Mouse (Mus musculus) spleen, adult 2 months (tissue): ENCODE measurements around the gene Gstt1. TPM values are rescaled to one million over a fixed set of nuclear protein-coding genes. Genes with fewer than 3 reads are reported as not detected.
"Not testable (repeated sequence)": the region's sequence is repeated elsewhere in the genome, so short reads cannot be mapped to it uniquely, and the experiment has no call there.

Experiments used
- DNase-seq, 2 experiments: peaks; one replicate each; pipeline versions ENCODE4 v3.0.0 to v3.0.0-alpha.2; 2012 to 2021; ENCODE audit warnings: low spot score in 2 of 2, low read depth in 1 of 2
- H3K27ac ChIP-seq: fragments of 200-500 bp; 2 replicates; pipeline ENCODE4 v1.5.1; 2012; ENCODE audit warnings: low read length, inconsistent platforms; ENCODE audit not compliant: insufficient read depth
- H3K27me3 ChIP-seq: fragments of 200-500 bp; 2 replicates; pipeline ENCODE4 v1.6.1; 2012; ENCODE audit warnings: mild to moderate bottlenecking, moderate library complexity, low read length, inconsistent platforms; ENCODE audit not compliant: control insufficient read depth, insufficient read depth
- H3K36me3 ChIP-seq: fragments of 200-500 bp; 2 replicates; pipeline ENCODE4 v1.6.1; 2012; ENCODE audit warnings: mild to moderate bottlenecking, low read length, inconsistent platforms; ENCODE audit not compliant: control insufficient read depth, insufficient read depth
- H3K4me1 ChIP-seq: fragments of 200-500 bp; 2 replicates; pipeline ENCODE4 v1.6.1; 2011; ENCODE audit warnings: inconsistent platforms; ENCODE audit not compliant: control insufficient read depth, insufficient read depth, insufficient read length
- H3K4me3 ChIP-seq: fragments of 200-500 bp; 2 replicates; pipeline ENCODE4 v1.5.1; 2011; ENCODE audit warnings: mild to moderate bottlenecking, inconsistent platforms; ENCODE audit not compliant: insufficient read depth, insufficient read length; ENCODE audit errors: extremely low read depth
- CTCF ChIP-seq: fragments of 200-500 bp; IDR thresholded peaks from 2 replicates; pipeline ENCODE4 v1.5.1; 2011; ENCODE audit warnings: mild to moderate bottlenecking, inconsistent platforms; ENCODE audit not compliant: insufficient read depth, insufficient read length, insufficient replicate concordance; ENCODE audit errors: extremely low read depth
- POLR2A ChIP-seq: fragments of 200-500 bp; IDR thresholded peaks from 2 replicates; pipeline ENCODE4 v1.6.1; 2011; ENCODE audit warnings: low read depth, low read length, inconsistent platforms
- WGBS: fragments of 180-500 bp; shearing (Covaris S2); methylation state at CpG from one replicate; pipeline ENCODE4 v1.1.7; 2018; 5-methylcytosine and 5-hydroxymethylcytosine counted together
- polyA plus RNA-seq: library from polyadenylated mRNA; depleted of rRNA; stranded (reverse); fragments of >200 nt; gene quantifications from 2 replicates; pipeline ENCODE4 v1.2.3, GENCODE M21; 2012; rRNA removed

The Gstt1 gene
- 25.3 and 28.5 TPM in 2 replicates for polyA plus RNA-seq

DNA sequence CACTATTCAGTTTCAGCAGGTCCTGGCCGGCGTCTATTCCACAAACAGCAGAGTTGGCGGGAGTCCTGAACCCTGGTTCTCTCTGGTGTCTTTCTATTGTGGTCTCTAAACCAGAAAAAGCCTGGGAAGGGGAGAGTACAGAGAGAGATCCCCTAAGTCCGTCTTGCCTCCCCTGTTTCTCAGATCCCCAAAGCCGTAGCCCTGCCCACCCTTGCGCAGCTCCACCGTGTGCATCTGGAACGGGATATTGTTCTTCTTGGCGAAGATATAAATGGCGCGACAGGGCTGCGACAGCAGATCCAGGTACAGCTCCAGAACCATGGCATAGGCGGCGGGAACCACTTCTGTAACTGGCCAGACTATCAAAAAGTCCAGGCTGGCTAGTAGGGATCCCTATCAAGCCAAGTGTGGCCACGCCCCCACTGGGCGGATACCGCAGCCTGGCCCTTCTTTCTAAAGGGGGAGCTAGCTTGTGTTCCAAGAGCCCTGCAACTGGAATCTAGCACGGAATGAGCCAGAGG lies at the start of gene Gstt1:
Gene Gstt1, minus strand, starts transcription at position 409 of the 521 bp plus-strand sequence.
- DNase-seq, result no peak
- TF ChIP-seq CTCF, result no peak
- TF ChIP-seq POLR2A, result no peak
- Histone ChIP-seq H3K27ac (no peak within 1 kb of the TSS), H3K4me1 (no peaks in the 10 kb centered on the region; the same call in 1 of the 2 replicates), H3K36me3 (no peaks in the 10 kb centered on the region), H3K27me3 (no peaks in the 10 kb centered on the region; the same call in 1 of the 2 replicates), H3K4me3 (peak within 1 kb of the TSS; percentile 54)
- 6% methylated on average over 18 of the region's 18 CpGs for WGBS

DNA sequence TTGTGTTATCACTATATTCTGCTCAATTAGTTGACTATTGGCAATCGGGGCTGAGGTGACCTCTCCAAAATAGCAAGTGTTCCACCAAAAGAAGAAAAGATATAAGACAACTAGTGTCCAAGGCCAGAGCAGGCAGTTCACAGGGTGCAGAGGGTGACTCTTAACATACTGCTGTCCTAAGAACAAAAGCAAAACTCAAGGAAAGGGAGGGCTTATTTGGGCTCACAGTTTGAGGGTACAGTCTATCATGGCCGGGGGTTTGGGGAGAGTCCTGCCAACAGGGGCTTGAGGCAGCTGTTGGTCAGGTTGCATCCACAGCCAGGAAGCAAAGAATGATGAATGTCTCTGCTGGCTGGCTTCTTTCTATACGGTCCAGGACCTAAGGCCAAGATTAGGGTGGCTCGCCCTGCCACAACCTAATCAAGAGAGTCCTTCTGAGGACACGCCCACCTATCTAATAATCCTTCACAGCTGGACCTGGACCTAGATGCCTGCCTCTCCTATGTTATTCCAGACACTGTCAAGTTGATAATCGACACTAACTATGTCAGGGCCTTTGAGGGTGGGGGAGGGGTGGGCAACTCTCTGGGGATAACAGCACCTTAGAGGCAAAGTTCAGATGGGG lies 47.0 kb upstream of the Gstt1 start:
- Histone ChIP-seq H3K36me3 (no peaks in the 10 kb centered on the region), H3K4me3 (no peak overlapping the region), H3K4me1 (no peaks in the 10 kb centered on the region; the same call in 1 of the 2 replicates), H3K27me3 (no peaks in the 10 kb centered on the region), H3K27ac (no peak overlapping the region)
- DNase-seq, result no peak
- TF ChIP-seq CTCF, result no peak
- TF ChIP-seq POLR2A, result no peak
- 87% methylated on average over 6 of the region's 6 CpGs for WGBS

- TF ChIP-seq CTCF (no peak), POLR2A (no peak)
- Histone ChIP-seq H3K36me3 (no peaks in the 10 kb centered on the region), H3K4me3 (no peak overlapping the region), H3K27ac (no peak overlapping the region), H3K4me1 (no peaks in the 10 kb centered on the region; the same call in 1 of the 2 replicates), H3K27me3 (no peaks in the 10 kb centered on the region)
- WGBS, result 66% methylated on average over 1 of the region's 1 CpGs
- no peak for DNase-seq
These were observed 46.4 kb upstream of the Gstt1 start for GRCm38 (mm10) chr10:75844800-75845199.

- not testable (repeated sequence) for H3K27ac ChIP-seq, H3K27me3 ChIP-seq, H3K4me3 ChIP-seq, H3K36me3 ChIP-seq, DNase-seq, H3K4me1 ChIP-seq
- 85% methylated on average over 6 of the region's 6 CpGs for WGBS
These were observed 45.5 kb upstream of the Gstt1 start for GRCm38 (mm10) chr10:75843898-75844297.

- TF ChIP-seq POLR2A, result no peak
- no peak for TF ChIP-seq CTCF
- no peak overlapping the region for H3K27ac ChIP-seq
- no peaks in the 10 kb centered on the region for H3K36me3 ChIP-seq
- peaks cover 8% of the 10 kb centered on the region; the same call in 1 of the 2 replicates for H3K4me1 ChIP-seq
- DNase-seq, result no peak
- H3K4me3 ChIP-seq, result no peak overlapping the region
- 83% methylated on average over 10 of the region's 10 CpGs for WGBS
- no peaks in the 10 kb centered on the region for H3K27me3 ChIP-seq
These were observed 40.7 kb upstream of the Gstt1 start for GRCm38 (mm10) chr10:75839092-75839491.

DNA sequence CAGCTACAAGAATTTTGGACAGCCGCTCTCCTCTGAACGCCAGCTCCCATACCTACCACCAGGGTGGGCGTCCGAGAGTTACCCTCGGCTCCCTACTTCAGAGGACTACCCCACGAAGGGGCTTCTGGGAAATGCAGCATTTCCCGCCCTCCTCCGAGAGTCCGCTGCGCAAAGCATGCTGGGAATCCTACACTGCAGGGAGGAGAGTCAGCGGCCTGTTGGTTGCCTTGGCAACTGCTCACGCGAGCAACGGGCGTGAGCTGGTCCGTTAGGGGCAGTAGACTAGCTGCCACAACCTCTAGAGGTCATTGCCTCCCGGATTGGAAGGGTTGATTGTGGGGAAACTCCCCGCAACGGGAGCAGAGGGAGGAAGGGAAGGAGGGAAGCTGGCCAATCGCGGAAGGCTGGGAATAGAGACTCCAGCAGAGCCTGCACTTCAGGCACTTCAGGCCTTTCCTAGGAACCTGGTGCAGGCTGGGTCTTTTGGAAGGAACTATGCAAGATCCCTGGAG lies 38.9 kb upstream of the Gstt1 start, which contains the start of gene Gstt2:
Gene Gstt2, minus strand, starts transcription at position 177 of the 512 bp plus-strand sequence.
- Histone ChIP-seq H3K27me3 (no peaks in the 10 kb centered on the region), H3K4me1 (peaks cover 13% of the 10 kb centered on the region; the same call in 1 of the 2 replicates), H3K4me3 (peak within 1 kb of the TSS; percentile 78), H3K36me3 (no peaks in the 10 kb centered on the region), H3K27ac (peak within 1 kb of the TSS; percentile 62)
- no peak for TF ChIP-seq POLR2A
- no peak for TF ChIP-seq CTCF
- peak; percentile 32 to 78 for DNase-seq
- WGBS, result 1% methylated on average over 21 of the region's 21 CpGs

DNA sequence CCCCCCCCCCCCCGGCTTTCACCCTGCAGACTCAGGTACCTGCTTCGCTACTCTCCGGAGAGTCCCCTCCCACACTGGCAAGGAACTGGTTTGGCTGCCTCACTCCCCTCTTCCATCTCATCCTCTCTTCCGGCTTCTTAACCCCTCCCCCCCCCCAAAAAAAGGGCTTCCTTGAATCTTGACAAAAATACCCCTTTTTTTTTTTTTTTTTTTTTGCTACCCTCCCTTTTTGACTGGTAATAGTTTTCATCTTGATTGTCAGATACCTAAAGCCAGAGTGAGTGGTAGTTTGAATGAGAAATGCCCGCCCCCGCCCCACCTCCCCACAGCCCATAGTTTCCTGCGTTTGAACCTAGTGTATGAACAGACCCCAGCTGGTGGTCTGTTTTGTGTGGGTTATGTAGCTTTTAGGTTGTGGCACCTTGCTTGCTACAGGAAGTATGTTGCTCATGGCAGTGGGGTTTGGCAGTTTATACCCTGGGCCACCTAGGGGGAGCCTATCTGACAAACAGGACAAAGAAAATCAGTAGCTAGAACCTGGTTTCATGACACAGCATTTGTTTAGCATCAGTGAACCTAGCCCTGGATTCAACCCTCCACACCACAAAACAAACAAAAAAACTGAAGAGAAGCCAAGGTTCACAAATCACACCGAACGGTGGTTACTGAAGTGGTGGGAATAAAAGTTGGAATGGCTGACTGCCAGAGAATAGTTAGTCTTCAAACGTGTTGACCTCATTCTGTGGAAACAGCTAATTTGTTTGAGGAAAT lies 37.6 kb upstream of the Gstt1 start:
- Histone ChIP-seq H3K4me1 (peaks cover 13% of the 10 kb centered on the region; the same call in 1 of the 2 replicates), H3K36me3 (no peaks in the 10 kb centered on the region), H3K27ac (no peak overlapping the region; the same call in 1 of the 2 replicates), H3K4me3 (peak overlapping the region; percentile 7; the same call in 1 of the 2 replicates), H3K27me3 (no peaks in the 10 kb centered on the region)
- WGBS, result 2% methylated on average over 8 of the region's 10 CpGs
- TF ChIP-seq CTCF (no peak), POLR2A (no peak)
- peak in 1 of 2 experiments; percentile 62 for DNase-seq
